Mouse (Mus musculus): ENCODE data around the gene Serpinb11. TPM values are rescaled to one million over a fixed set of nuclear protein-coding genes. Genes with fewer than 3 reads are reported as not detected.

Serpinb11 gene
- 0.06 TPM in 1 of 2 replicates, not detected in the other for polyA plus RNA-seq (2015; fragmentation: Nextera tagmentation; extraction: Ambion mirVana)

DNA sequence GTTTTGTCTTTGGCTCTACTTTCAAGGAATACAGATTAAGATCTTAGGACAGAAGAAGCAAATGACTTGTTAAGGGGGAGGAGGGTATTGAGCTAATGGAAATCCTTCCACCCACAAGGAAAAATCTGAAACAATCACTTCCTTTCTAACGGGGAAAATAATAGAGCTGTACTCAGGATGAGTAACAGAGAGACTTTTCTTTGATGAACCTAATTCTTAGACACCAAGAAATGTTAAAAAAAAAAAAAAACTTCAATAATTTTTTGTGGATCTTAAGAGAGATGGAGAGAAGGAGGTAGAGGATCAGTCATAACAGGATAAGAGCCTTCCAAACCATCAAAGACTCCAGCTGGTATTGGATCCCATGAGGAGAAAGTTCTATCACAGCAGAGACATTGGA, at the start of gene Serpinb11:
Gene Serpinb11 (plus strand): TSS at position 301 of the 400 bp plus-strand sequence.

DNA sequence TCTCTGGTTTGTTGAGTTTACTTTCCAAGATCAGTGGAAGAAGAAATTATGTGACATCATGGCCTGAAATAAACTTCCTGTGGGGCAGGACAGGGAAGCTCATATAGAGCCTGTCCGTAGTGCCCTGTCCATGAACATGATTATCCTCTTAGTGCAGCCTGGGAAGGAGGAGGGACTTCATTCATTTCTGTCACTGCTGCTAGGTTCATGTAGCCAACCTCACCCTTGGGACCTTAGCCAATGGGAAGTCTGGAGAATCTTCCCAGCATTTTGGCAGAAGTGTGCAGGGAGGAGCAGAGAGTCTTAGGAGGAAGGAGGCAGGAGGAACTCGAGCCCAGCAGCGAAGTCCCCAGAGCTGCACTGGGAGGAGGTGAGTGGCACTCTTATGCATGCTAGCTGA, 38.4 kb downstream of the Serpinb11 start, which contains the start of gene Serpinb7:
Gene Serpinb7 (plus strand): TSS at position 301 of the 400 bp plus-strand sequence.

Other genes starting within 250 kb of the Serpinb11 start
- gene Serpinb3b, start 82.8 kb upstream of the Serpinb11 start, polyA plus RNA-seq (2015; fragmentation: Nextera tagmentation; extraction: Ambion mirVana) = 1.5 TPM in 1 of 2 replicates, not detected in the other
- gene Serpinb3c, start 82.8 kb upstream of the Serpinb11 start, polyA plus RNA-seq (2015; fragmentation: Nextera tagmentation; extraction: Ambion mirVana) = 7.3 TPM in 1 of 2 replicates, not detected in the other
- 0.15 and 3.6 TPM in 2 replicates for gene Serpinb7, start 38.5 kb downstream of the Serpinb11 start, polyA plus RNA-seq (2015; fragmentation: Nextera tagmentation; extraction: Ambion mirVana)
- gene Serpinb2, start 150.2 kb downstream of the Serpinb11 start, polyA plus RNA-seq (2015; fragmentation: Nextera tagmentation; extraction: Ambion mirVana) = 0.21 and 3.1 TPM in 2 replicates
- gene Serpinb8, start 228.8 kb downstream of the Serpinb11 start, polyA plus RNA-seq (2015; fragmentation: Nextera tagmentation; extraction: Ambion mirVana) = 2.8 and 6.2 TPM in 2 replicates